Mouse (Mus musculus): ENCODE results near the gene St3gal2.

DNA sequence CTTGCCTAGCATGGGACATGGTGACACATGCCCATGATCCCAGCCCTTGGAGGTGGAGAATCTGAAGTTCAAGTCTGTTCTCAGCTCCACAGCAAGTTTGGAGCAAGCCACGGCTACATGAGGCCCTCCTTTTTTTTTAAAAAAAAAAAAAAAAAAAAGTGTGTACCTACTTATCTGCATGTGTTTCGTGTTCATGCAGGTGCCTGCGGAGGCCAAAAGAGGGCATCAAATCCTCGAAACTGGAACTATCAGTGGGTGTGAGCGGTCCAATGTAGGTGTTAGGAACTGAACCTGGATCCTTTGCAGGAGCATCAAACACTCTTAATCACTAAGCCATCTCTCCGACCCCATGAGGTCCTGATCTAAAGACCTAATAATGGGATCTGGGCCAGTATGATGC is 22.2 kb upstream of the St3gal2 start:
- TF ChIP-seq EP300 (IDR thresholded peaks at IDR 0.05; ENCODE audit: low read length) (no peak), NELFE (IDR thresholded peaks at IDR 0.05; ENCODE audit: low read depth, low read length) (no peak)
